Mouse (Mus musculus) midbrain, postnatal 0 days (tissue): ENCODE measurements around the gene Rock2. TPM values are rescaled to one million over a fixed set of nuclear protein-coding genes. Genes with fewer than 3 reads are reported as not detected.

Experiments used
- ATAC-seq: fragments of 200-750 bp; cut with Nextera tagmentation; 2 replicates; pipeline ENCODE4 v1.8.0; 2017; ENCODE audit warnings: moderate number of reproducible peaks, mild to moderate bottlenecking, moderate TSS enrichment, moderate library complexity; ENCODE audit not compliant: low FRiP score
- DNase-seq: peaks from one replicate; pipeline ENCODE4 v3.0.0-alpha.2; 2015; ENCODE audit warnings: low spot score
- H3K27ac ChIP-seq: fragments of 300-500 bp; sonication (generic); 2 replicates; pipeline ENCODE4 v1.5.1; 2014; ENCODE audit warnings: low read depth, mild to moderate bottlenecking, low read length, mixed read lengths
- H3K27me3 ChIP-seq: fragments of 300-500 bp; sonication (generic); 2 replicates; pipeline ENCODE4 v1.6.1; 2014; ENCODE audit warnings: low read length, control low read depth, mixed read lengths; ENCODE audit not compliant: insufficient read depth
- H3K36me3 ChIP-seq: fragments of 300-500 bp; sonication (generic); 2 replicates; pipeline ENCODE4 v1.6.1; 2014; ENCODE audit warnings: low read length, control low read depth, mixed read lengths; ENCODE audit not compliant: insufficient read depth
- H3K4me1 ChIP-seq: fragments of 300-500 bp; sonication (generic); 2 replicates; pipeline ENCODE4 v1.6.1; 2014; ENCODE audit warnings: mild to moderate bottlenecking, control low read depth, antibody characterized with exemption, low read length, mixed read lengths; ENCODE audit not compliant: insufficient read depth
- H3K4me2 ChIP-seq: fragments of 300-500 bp; sonication (generic); 2 replicates; pipeline ENCODE4 v1.6.1; 2014; ENCODE audit warnings: low read depth, mild to moderate bottlenecking, low read length, mixed read lengths; ENCODE audit not compliant: poor library complexity, severe bottlenecking
- H3K4me3 ChIP-seq: fragments of 300-500 bp; sonication (generic); 2 replicates; pipeline ENCODE4 v1.5.1; 2014; ENCODE audit warnings: low read depth, mild to moderate bottlenecking, low read length, moderate library complexity
- H3K9ac ChIP-seq: fragments of 300-500 bp; sonication (generic); replicated peaks from 2 replicates; pipeline ENCODE4 v1.6.1; 2014; ENCODE audit warnings: mild to moderate bottlenecking, low read length, moderate library complexity, mixed read lengths; ENCODE audit not compliant: poor library complexity, severe bottlenecking
- H3K9me3 ChIP-seq: fragments of 300-500 bp; sonication (generic); 2 replicates; pipeline ENCODE4 v1.6.1; 2016; ENCODE audit warnings: low read length, control low read depth
- CTCF ChIP-seq: IDR thresholded peaks from 2 replicates; pipeline ENCODE4 v1.5.1; 2016; ENCODE audit warnings: antibody characterized with exemption, mild to moderate bottlenecking
- WGBS: fragments of 180-500 bp; shearing (Covaris S2); extraction: QIAGEN DNeasy Blood & Tissue Kit; methylation state at CpG from one replicate; pipeline ENCODE4 v1.1.7; 2014; 5-methylcytosine and 5-hydroxymethylcytosine counted together
- polyA plus RNA-seq: library from polyadenylated mRNA; unstranded; fragments of >200 nt; fragmentation: Nextera tagmentation; extraction: Ambion mirVana; gene quantifications from 2 replicates; pipeline ENCODE4 v1.2.1, GENCODE M21; 2015
- total RNA-seq: library from RNA; depleted of rRNA; stranded (reverse); fragments of >200 nt; gene quantifications from 2 replicates; pipeline ENCODE4 v1.2.3, GENCODE M21; 2014

The Rock2 gene
- total and polyA plus RNA-seq, 2 experiments from 2014 or later: 12.7 to 27.3 TPM

DNA sequence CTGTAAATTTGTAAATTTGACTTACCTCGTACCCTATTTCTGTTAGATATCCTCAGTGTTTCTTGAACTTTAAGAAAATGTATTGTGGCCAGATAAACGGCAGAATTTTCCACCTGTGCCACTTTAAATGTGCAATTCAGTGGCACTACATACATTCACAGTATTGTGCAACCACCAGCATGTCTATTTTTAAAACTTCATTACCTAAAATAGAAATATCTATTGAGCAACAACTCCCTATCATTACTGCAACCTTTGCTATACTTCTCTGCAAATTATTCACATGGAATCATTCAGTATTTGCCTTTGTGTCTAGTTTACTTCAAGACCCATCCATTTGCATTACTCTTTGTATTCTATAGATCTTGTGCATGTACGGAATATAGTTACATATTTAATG lies 17.9 kb downstream of the Rock2 start:
- 91% methylated on average over 3 of the region's 3 CpGs for WGBS
- DNase-seq: no peak

GRCm38 (mm10) chr12:16920186-16920860 lies 25.6 kb downstream of the Rock2 start:
- Histone ChIP-seq H3K27me3 (no peaks in the 10 kb centered on the region), H3K27ac (no peak overlapping the region), H3K4me1 (no peaks in the 10 kb centered on the region), H3K4me3 (no peak overlapping the region), H3K9ac (no peak overlapping the region), H3K36me3 (no peaks in the 10 kb centered on the region), H3K9me3 (no peaks in the 10 kb centered on the region), H3K4me2 (no peak overlapping the region)
- DNase-seq: no peak
- no peak for TF ChIP-seq CTCF
- no peak for ATAC-seq

More for the DNA sequence above, 17.9 kb downstream of the Rock2 start:
- H3K27ac ChIP-seq: no peak overlapping the region
- no peak overlapping the region for H3K4me3 ChIP-seq
- no peak for ATAC-seq
- TF ChIP-seq CTCF: no peak
- H3K4me2 ChIP-seq: no peak overlapping the region
- no peaks in the 10 kb centered on the region for H3K27me3 ChIP-seq
- no peaks in the 10 kb centered on the region for H3K9me3 ChIP-seq
- H3K4me1 ChIP-seq: no peaks in the 10 kb centered on the region
- no peaks in the 10 kb centered on the region for H3K36me3 ChIP-seq
- no peak overlapping the region for H3K9ac ChIP-seq

DNA sequence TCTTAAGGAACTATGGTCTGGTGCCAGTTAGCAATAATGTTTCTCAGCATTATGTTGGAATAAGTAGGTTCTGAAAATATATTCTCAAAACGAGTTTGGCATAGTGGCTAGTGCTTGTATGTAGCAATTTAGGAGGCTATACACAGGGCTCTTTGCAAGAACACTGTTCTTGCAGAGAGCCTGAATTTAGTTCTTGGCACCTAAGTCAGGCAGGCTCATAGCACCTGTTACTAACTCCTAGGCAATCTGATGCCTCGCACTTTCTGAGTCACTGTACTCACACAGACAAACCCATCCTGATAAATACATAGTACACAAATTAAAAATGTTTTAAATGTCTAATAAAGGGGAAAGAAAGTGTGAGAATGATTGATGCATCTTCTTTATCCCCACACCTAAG lies 33.2 kb downstream of the Rock2 start:
- ATAC-seq (no peak), DNase-seq (no peak)
- H3K4me3 ChIP-seq: no peak overlapping the region
- H3K27me3 ChIP-seq: no peaks in the 10 kb centered on the region
- no peaks in the 10 kb centered on the region for H3K4me1 ChIP-seq
- H3K4me2 ChIP-seq: no peak overlapping the region
- H3K27ac ChIP-seq: no peak overlapping the region
- no peak overlapping the region for H3K9ac ChIP-seq
- H3K9me3 ChIP-seq: no peaks in the 10 kb centered on the region
- WGBS: 90% methylated on average over 2 of the region's 2 CpGs
- H3K36me3 ChIP-seq: no peaks in the 10 kb centered on the region
- no peak for TF ChIP-seq CTCF

- no peaks in the 10 kb centered on the region for H3K4me1 ChIP-seq
- DNase-seq (no peak), ATAC-seq (no peak)
- 86% methylated on average over 1 of the region's 1 CpGs for WGBS
- no peak overlapping the region for H3K4me3 ChIP-seq
- no peak overlapping the region for H3K4me2 ChIP-seq
- H3K9me3 ChIP-seq: no peaks in the 10 kb centered on the region
- H3K27ac ChIP-seq: no peak overlapping the region
- no peaks in the 10 kb centered on the region for H3K36me3 ChIP-seq
- no peak overlapping the region for H3K9ac ChIP-seq
- TF ChIP-seq CTCF: no peak
- no peaks in the 10 kb centered on the region for H3K27me3 ChIP-seq
Measured at GRCm38 (mm10) chr12:16934423-16934822, 39.7 kb downstream of the Rock2 start.

DNA sequence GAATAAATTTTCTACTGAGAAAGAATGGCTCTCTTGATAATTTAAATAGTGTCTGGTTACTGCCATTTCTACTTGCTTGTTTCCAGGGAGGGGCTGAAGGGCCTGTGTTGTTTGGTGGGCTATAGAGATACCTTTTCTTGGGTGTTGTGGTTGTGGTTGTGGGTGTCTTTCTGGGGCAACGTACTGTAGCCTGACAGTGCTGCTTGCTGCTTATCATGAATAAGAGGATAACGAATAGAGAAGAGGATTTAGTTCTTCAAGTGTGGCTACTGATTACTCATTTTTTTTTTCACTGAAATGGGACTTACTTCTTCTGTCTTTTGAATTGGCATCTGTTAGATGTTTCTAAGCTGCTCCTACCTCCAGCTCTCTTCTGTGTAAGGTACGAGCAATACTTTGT lies 47.3 kb downstream of the Rock2 start:
- H3K4me3 ChIP-seq: no peak overlapping the region
- H3K27me3 ChIP-seq: no peaks in the 10 kb centered on the region
- 0 out of 2 replicates have a peak, but pooled peaks cover 3% of the 10 kb centered on the region for H3K36me3 ChIP-seq
- DNase-seq (no peak), ATAC-seq (no peak)
- no peak overlapping the region for H3K4me2 ChIP-seq
- WGBS: 73% methylated on average over 3 of the region's 3 CpGs
- H3K27ac ChIP-seq: no peak overlapping the region
- TF ChIP-seq CTCF: no peak
- H3K9ac ChIP-seq: no peak overlapping the region
- H3K4me1 ChIP-seq: no peaks in the 10 kb centered on the region
- H3K9me3 ChIP-seq: no peaks in the 10 kb centered on the region

DNA sequence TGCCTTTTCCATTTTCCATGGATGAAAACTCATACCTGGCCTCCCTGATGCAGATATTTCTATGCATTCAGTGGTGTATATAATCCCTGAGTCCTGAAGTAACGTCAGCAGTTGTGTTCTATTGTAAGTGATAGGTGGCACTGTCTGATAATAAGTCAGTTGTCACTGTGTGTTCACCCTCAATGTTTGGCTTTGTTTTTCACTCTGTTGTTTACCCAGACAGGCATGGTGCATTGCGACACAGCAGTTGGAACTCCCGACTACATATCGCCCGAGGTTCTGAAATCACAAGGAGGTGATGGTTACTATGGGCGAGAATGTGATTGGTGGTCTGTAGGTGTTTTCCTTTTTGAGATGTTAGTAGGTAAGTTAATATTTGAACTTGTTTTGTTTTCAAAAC lies 53.5 kb downstream of the Rock2 start:
- Histone ChIP-seq H3K9ac (no peak overlapping the region), H3K36me3 (peaks cover 3% of the 10 kb centered on the region; the same call in 1 of the 2 replicates), H3K4me1 (no peaks in the 10 kb centered on the region), H3K27me3 (no peaks in the 10 kb centered on the region), H3K4me3 (no peak overlapping the region), H3K4me2 (no peak overlapping the region), H3K9me3 (no peaks in the 10 kb centered on the region), H3K27ac (no peak overlapping the region)
- 83% methylated on average over 6 of the region's 6 CpGs for WGBS
- DNase-seq (no peak), ATAC-seq (no peak)
- TF ChIP-seq CTCF: no peak
